8 mouse cellular contexts compared by ENCODE assay signal in genomic region chr2:119896553-119897089, GRCm38 (mm10). TPM values are rescaled to one million over a fixed set of nuclear protein-coding genes. Genes with fewer than 3 reads are reported as not detected.
A peak's percentile ranks its signal among the peaks of the same experiment; 100 is the strongest.
DNase-seq lines count a peak whose midpoint lies in the region; ATAC-seq lines count a peak whose summit lies in the region.

No protein-coding gene starts in this region.

- ATAC-seq in lung, embryonic 15.5 days (ENCODE audit: borderline replicate concordance, extremely low read depth, low FRiP score, low TSS enrichment): peak; percentile 79
- ATAC-seq in intestine, embryonic 16.5 days: peak; percentile 76
- peak; percentile 67 for ATAC-seq in midbrain, embryonic 14.5 days (ENCODE audit: low FRiP score, low TSS enrichment)
- ATAC-seq in cerebellum, adult (ENCODE audit: insufficient number of reproducible peaks, low FRiP score, low TSS enrichment): no peak

- H3K36me3 ChIP-seq in lung, embryonic 15.5 days: 0 out of 2 replicates have a peak, but pooled peaks cover 4% of the 10 kb centered on the region
- H3K36me3 ChIP-seq in erythroblast, embryonic 14.5 days (ENCODE audit: control insufficient read depth): no peaks in the 10 kb centered on the region
- no peaks in the 10 kb centered on the region for H3K36me3 ChIP-seq in intestine, embryonic 16.5 days (ENCODE audit: control insufficient read depth, insufficient read depth, low read length)
- no peaks in the 10 kb centered on the region for H3K36me3 ChIP-seq in midbrain, embryonic 14.5 days (ENCODE audit: control insufficient read depth, insufficient read depth, low read length)

- H3K9me3 ChIP-seq in lung, embryonic 15.5 days: no peaks in the 10 kb centered on the region
- no peaks in the 10 kb centered on the region for H3K9me3 ChIP-seq in erythroblast, embryonic 14.5 days (ENCODE audit: control insufficient read depth, low read length)
- H3K9me3 ChIP-seq in intestine, embryonic 16.5 days (ENCODE audit: control insufficient read depth, low read length): no peaks in the 10 kb centered on the region
- no peaks in the 10 kb centered on the region for H3K9me3 ChIP-seq in midbrain, embryonic 14.5 days (ENCODE audit: control insufficient read depth, low read length)

- no peak for DNase-seq in lung, postnatal 10 days
- peak; percentile 17 for DNase-seq in midbrain, embryonic 14.5 days
- DNase-seq in frontal cortex, adult 2 months (ENCODE audit: extremely low spot score in 1 of 2, low spot score in 1 of 2): no peak
- DNase-seq in right cerebral cortex, adult 2 months (ENCODE audit: low spot score in 2 of 2): no peak

- WGBS in lung, embryonic 15.5 days: 14% methylated on average over 19 of the region's 19 CpGs
- WGBS in intestine, embryonic 16.5 days: 14% methylated on average over 19 of the region's 19 CpGs
- 17% methylated on average over 19 of the region's 19 CpGs for WGBS in midbrain, embryonic 14.5 days

- H3K27ac ChIP-seq in lung, embryonic 15.5 days: peak overlapping the region; percentile 97
- H3K27ac ChIP-seq in intestine, embryonic 16.5 days (ENCODE audit: low read length): peak overlapping the region; percentile 95
- peak overlapping the region; percentile 87 for H3K27ac ChIP-seq in midbrain, embryonic 14.5 days (replicated peaks; ENCODE audit: low read depth, low read length)

- H3K4me3 ChIP-seq in lung, embryonic 15.5 days: peak overlapping the region; percentile 57
- H3K4me3 ChIP-seq in erythroblast, embryonic 14.5 days (replicated peaks): peak overlapping the region; percentile 70
- peak overlapping the region; percentile 61 for H3K4me3 ChIP-seq in intestine, embryonic 16.5 days (ENCODE audit: low read length)
- peak overlapping the region; percentile 61 for H3K4me3 ChIP-seq in midbrain, embryonic 14.5 days (replicated peaks; ENCODE audit: low read depth, low read length)

- no peaks in the 10 kb centered on the region for H3K27me3 ChIP-seq in lung, embryonic 15.5 days
- H3K27me3 ChIP-seq in erythroblast, embryonic 14.5 days (ENCODE audit: control insufficient read depth): no peaks in the 10 kb centered on the region
- no peaks in the 10 kb centered on the region for H3K27me3 ChIP-seq in intestine, embryonic 16.5 days (replicated peaks; ENCODE audit: control insufficient read depth, insufficient read depth, low read length)
- no peaks in the 10 kb centered on the region for H3K27me3 ChIP-seq in midbrain, embryonic 14.5 days (ENCODE audit: control insufficient read depth, insufficient read depth, low read length)

- 0 out of 2 replicates have a peak overlapping the region, but pooled peaks have one; percentile 35 for H3K9ac ChIP-seq in lung, embryonic 15.5 days
- H3K9ac ChIP-seq in intestine, embryonic 16.5 days (ENCODE audit: low read depth, low read length): peak overlapping the region; percentile 71
- H3K9ac ChIP-seq in midbrain, embryonic 14.5 days (replicated peaks; ENCODE audit: low read length): peak overlapping the region; percentile 57

- peak overlapping the region; percentile 91 for H3K4me2 ChIP-seq in lung, embryonic 15.5 days
- H3K4me2 ChIP-seq in intestine, embryonic 16.5 days (ENCODE audit: low read depth, low read length): peak overlapping the region; percentile 72
- peak overlapping the region; percentile 98 for H3K4me2 ChIP-seq in midbrain, embryonic 14.5 days (ENCODE audit: low read length)

- H3K4me1 ChIP-seq in lung, embryonic 15.5 days: peaks cover 26% of the 10 kb centered on the region
- peaks cover 24% of the 10 kb centered on the region for H3K4me1 ChIP-seq in erythroblast, embryonic 14.5 days (ENCODE audit: control insufficient read depth)
- peaks cover 2% of the 10 kb centered on the region; the same call in 1 of the 2 replicates for H3K4me1 ChIP-seq in intestine, embryonic 16.5 days (ENCODE audit: control insufficient read depth, insufficient read depth, low read length)
- H3K4me1 ChIP-seq in midbrain, embryonic 14.5 days (ENCODE audit: control insufficient read depth, insufficient read depth, low read length): peaks cover 14% of the 10 kb centered on the region

RNA-seq across cellular contexts. Expression of gene Mga, which starts 0.4 kb away (rescaled TPM):
- 22.8 and 27.5 TPM in 2 replicates for polyA plus RNA-seq in lung, embryonic 15.5 days (2015; fragmentation: Nextera tagmentation; extraction: Ambion mirVana)
- polyA plus RNA-seq in erythroblast, embryonic 14.5 days (2012): 0.01 and 0.02 TPM in 2 replicates
- polyA plus RNA-seq in intestine, embryonic 16.5 days (2015; fragmentation: Nextera tagmentation; extraction: Ambion mirVana): 14.7 and 14.9 TPM in 2 replicates
- polyA plus RNA-seq in midbrain, embryonic 14.5 days (2014; fragmentation: Nextera tagmentation; extraction: Ambion mirVana): 35.8 and 42.8 TPM in 2 replicates
- 16.9 and 17.3 TPM in 2 replicates for polyA plus RNA-seq in frontal cortex, adult 2 months (2012; rRNA removed)

Comparison
In these comparisons a context has a peak if more than half of its experiments do, and no peak if none do; other contexts are left out.
1. RNA of gene Mga, which starts 0.4 kb away (polyA plus RNA-seq): 35.8 to 42.8 TPM in midbrain, embryonic 14.5 days, 22.8 to 27.5 TPM in lung, embryonic 15.5 days, 16.9 to 17.3 TPM in frontal cortex, adult 2 months and 14.7 to 14.9 TPM in intestine, embryonic 16.5 days; 0.01 to 0.02 TPM in erythroblast, embryonic 14.5 days; every median in the first group is over 10 times any median in the second.
2. Peak in every context shown above with its lines, with median percentiles within 50 percentile points of each other: H3K27ac ChIP-seq, H3K4me2 ChIP-seq, H3K4me3 ChIP-seq and H3K9ac ChIP-seq.